Mouse (Mus musculus): ENCODE results near the gene Zfp36l2. TPM values are rescaled to one million over a fixed set of nuclear protein-coding genes. Genes with fewer than 3 reads are reported as not detected.

The Zfp36l2 gene
- polyA plus RNA-seq, 1 experiment, result 7.9 TPM

DNA sequence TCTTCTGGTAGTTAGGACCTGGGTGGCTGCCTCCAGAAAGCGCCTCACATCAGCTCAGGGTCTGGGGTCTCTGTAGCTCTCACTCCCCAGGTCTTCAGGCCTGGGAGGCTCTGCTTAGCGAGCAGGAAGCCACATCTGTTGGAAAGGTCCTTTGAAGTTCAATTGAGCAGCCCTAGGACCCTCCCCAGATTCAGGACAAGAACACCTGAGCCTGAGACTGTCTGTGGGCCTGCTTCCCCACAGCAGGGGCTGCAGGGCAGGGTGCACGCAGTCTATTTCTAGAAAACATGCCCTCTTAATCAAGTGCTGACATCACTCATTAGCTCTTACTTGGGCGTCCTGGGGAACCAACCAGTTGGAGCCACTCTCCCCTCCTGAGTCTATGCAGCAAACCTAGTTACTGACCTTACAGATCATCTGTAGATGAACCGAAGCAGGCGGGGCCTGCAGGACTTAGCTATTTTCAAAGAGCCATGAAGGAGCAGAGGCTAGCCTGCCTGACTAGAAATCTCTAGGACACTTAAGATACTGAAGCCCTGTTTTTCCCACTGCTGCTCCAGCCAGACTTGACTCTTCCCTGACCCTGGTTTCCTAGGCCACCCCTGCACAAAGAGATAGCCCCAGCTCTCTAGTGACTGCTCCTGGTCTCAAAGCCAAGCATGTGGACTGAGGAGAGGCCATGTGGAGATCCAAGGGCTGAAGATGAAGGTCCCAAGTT lies 29.8 kb downstream of the Zfp36l2 start:
- H3K27me3 ChIP-seq (ENCODE audit: control insufficient read depth), result no peaks in the 10 kb centered on the region
- peaks cover 75% of the 10 kb centered on the region for H3K4me1 ChIP-seq (ENCODE audit: control insufficient read depth)
- H3K36me3 ChIP-seq (ENCODE audit: control insufficient read depth), result no peaks in the 10 kb centered on the region; the same call in 1 of the 2 replicates
- no peak overlapping the region for H3K4me3 ChIP-seq (replicated peaks)
- H3K9me3 ChIP-seq (ENCODE audit: control insufficient read depth, low read length), result no peaks in the 10 kb centered on the region
- no peak for TF ChIP-seq TAL1 (IDR thresholded peaks at IDR 0.05; ENCODE audit: low read length)
- TF ChIP-seq GATA1 (IDR thresholded peaks at IDR 0.05; ENCODE audit: low read length), result no peak

DNA sequence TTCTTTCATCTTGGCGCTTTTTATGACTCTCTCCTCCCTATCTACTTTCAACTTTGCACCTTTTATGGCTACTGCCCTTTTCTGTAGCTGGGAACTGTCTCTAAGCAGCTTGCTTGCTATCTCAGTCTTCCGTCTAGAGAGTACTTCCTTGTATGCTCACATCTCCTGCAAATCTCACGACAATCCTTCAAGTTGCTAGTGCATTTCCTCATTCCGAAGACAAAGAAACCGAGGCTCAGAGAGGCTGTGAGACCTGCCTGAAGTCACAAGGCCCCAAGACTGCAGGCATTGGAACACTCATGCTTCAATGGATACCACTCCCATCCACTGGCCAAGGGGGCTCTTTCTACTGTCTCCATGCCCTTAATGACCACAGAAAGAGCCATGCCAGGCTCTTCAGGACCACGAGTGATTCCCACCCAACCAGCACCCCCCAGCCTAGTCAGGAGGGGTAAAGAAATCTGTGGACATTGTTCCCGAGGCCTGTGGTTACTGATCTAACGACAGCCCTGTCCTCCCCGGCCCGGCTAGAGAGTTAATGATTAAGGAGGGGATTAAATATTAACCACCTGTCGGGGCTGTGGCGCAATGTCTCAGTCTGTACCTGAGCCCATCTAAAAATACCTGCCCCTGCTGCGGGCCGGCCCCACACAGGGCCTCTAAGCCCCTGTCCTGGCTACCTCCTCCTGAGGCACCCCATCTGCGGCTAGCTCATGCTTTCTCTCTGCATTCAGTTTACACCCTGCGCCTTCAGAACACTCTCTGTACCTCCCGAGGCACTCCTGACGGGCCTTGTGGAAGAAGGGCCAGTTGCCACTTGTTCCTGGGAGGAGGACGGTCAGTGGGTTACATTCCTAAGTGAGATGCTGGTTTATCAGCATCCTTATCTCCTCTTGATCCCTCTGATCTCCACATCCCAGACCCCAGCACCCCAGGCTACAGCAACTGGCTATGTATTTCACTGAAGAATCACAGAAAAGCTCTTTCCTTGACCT lies 30.7 kb downstream of the Zfp36l2 start:
- Histone ChIP-seq H3K4me3 (replicated peaks) (no peak overlapping the region), H3K27me3 (ENCODE audit: control insufficient read depth) (no peaks in the 10 kb centered on the region), H3K4me1 (ENCODE audit: control insufficient read depth) (peaks cover 81% of the 10 kb centered on the region), H3K36me3 (ENCODE audit: control insufficient read depth) (peaks cover 4% of the 10 kb centered on the region), H3K9me3 (ENCODE audit: control insufficient read depth, low read length) (no peaks in the 10 kb centered on the region)
- no peak for TF ChIP-seq TAL1 (IDR thresholded peaks at IDR 0.05; ENCODE audit: low read length)
- TF ChIP-seq GATA1 (IDR thresholded peaks at IDR 0.05; ENCODE audit: low read length), result no peak

- no peaks in the 10 kb centered on the region for H3K27me3 ChIP-seq (ENCODE audit: control insufficient read depth)
- no peak overlapping the region for H3K4me3 ChIP-seq (replicated peaks)
- H3K9me3 ChIP-seq (ENCODE audit: control insufficient read depth, low read length), result no peaks in the 10 kb centered on the region
- H3K4me1 ChIP-seq (ENCODE audit: control insufficient read depth), result peaks cover 81% of the 10 kb centered on the region
- H3K36me3 ChIP-seq (ENCODE audit: control insufficient read depth), result peaks cover 6% of the 10 kb centered on the region
- TF ChIP-seq GATA1 (IDR thresholded peaks at IDR 0.05; ENCODE audit: low read length), result no peak
- TF ChIP-seq TAL1 (IDR thresholded peaks at IDR 0.05; ENCODE audit: low read length), result no peak
Measured at GRCm38 (mm10) chr17:84156227-84156573, 31.5 kb downstream of the Zfp36l2 start.

GRCm38 (mm10) chr17:84155516-84156226 lies 32.1 kb downstream of the Zfp36l2 start:
- Histone ChIP-seq H3K9me3 (ENCODE audit: control insufficient read depth, low read length) (no peaks in the 10 kb centered on the region), H3K4me3 (replicated peaks) (no peak overlapping the region), H3K36me3 (ENCODE audit: control insufficient read depth) (peaks cover 6% of the 10 kb centered on the region), H3K27me3 (ENCODE audit: control insufficient read depth) (no peaks in the 10 kb centered on the region), H3K4me1 (ENCODE audit: control insufficient read depth) (peaks cover 80% of the 10 kb centered on the region)
- no peak for TF ChIP-seq GATA1 (IDR thresholded peaks at IDR 0.05; ENCODE audit: low read length)
- no peak for TF ChIP-seq TAL1 (IDR thresholded peaks at IDR 0.05; ENCODE audit: low read length)

DNA sequence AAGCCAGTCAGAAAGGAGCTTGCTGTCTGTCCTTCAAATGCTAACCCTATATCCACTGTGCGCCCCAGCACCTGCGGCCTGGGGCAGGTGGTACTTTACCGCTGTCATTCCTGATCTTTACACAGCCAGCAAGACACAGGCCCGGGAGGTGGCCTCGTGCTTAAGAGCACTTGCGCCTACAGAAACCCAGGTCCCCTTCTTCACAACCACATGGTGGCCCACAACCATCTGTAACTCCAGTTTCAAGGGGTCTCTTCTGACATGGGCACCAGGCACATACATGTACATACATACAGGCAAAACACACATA lies 32.8 kb downstream of the Zfp36l2 start:
- H3K27me3 ChIP-seq (ENCODE audit: control insufficient read depth), result no peaks in the 10 kb centered on the region
- H3K4me1 ChIP-seq (ENCODE audit: control insufficient read depth), result peaks cover 84% of the 10 kb centered on the region
- H3K4me3 ChIP-seq (replicated peaks), result no peak overlapping the region
- TF ChIP-seq GATA1 (IDR thresholded peaks at IDR 0.05; ENCODE audit: low read length) (no peak), TAL1 (IDR thresholded peaks at IDR 0.05; ENCODE audit: low read length) (no peak)
- peaks cover 9% of the 10 kb centered on the region for H3K36me3 ChIP-seq (ENCODE audit: control insufficient read depth)
- H3K9me3 ChIP-seq (ENCODE audit: control insufficient read depth, low read length), result no peaks in the 10 kb centered on the region

DNA sequence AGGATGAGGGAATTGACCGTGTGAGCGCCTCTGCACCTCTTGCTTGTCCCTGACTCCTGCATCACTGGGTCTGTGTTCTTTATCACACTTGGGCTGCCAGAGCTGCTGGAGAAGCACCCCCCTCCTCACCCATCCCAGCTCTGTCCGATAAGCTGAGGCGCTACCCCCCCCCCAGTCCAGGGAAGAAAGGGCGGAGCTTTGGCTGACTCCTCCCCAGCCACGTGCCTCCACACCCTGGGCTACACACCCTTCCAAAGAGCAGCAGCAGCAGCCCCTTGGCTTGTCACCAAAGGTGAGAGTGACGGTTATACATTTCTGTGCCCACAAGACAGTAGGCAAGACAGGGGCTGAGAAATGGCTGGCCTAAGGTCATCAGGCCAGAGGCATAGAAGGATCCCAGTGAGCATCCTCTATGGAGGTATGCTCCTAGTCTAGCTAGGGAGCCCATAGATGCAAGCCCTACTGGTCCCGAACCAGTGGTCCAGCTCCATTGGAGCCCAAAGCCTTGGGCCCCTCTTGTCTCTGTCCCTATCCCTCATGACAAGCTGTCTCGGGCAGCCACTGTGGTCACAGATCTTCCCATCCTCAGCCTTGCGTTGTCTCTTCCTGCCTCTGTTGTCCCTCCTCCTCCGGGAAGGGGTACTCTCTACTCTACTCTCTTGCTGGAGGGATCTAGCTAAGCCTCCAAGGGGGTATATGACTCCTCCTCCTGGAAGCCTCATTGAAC lies 33.3 kb downstream of the Zfp36l2 start:
- Histone ChIP-seq H3K27me3 (ENCODE audit: control insufficient read depth) (no peaks in the 10 kb centered on the region), H3K4me1 (ENCODE audit: control insufficient read depth) (peaks cover 90% of the 10 kb centered on the region), H3K9me3 (ENCODE audit: control insufficient read depth, low read length) (no peaks in the 10 kb centered on the region), H3K4me3 (replicated peaks) (peak overlapping the region; percentile 17), H3K36me3 (ENCODE audit: control insufficient read depth) (peaks cover 9% of the 10 kb centered on the region)
- TF ChIP-seq TAL1 (IDR thresholded peaks at IDR 0.05; ENCODE audit: low read length) (no peak), GATA1 (IDR thresholded peaks at IDR 0.05; ENCODE audit: low read length) (no peak)

DNA sequence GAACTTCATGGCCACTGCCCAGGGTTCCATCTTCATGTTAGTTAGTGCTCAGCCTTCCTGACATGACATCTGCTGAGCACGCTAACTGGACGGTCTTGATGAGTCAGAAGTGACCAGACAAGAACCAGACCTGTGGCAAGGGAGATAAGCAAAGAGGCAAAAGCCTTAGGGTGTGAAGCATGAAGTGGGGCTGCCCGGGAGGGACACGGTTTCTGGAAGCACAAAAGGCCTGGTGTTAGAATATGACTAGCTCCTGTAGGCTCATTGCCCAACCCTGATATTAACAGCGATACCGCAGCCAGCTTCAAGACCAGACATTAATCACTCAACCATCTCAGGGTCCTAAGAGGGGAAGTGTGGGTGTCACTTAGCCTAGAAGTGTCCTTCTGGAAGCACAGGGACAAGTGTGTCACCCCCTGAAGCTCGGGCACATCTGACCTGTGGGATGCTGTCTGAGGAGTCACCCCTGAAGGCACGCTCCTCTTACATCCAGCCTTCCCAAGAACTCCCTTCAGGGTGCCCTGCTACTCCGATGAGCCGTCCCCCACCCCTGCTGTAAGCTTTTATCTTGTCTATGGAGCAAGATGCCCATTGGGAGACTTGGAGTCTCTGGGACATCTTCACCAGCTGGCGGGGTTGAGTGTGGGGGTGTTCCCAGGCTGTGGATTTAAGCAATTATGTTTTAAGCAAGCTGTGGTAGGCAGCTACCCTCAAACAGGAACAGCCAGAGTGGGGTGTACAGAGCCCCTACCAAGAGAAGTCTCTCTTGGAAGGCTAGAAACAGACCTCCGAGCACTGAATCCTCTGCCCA lies 34.6 kb downstream of the Zfp36l2 start:
- Histone ChIP-seq H3K4me1 (ENCODE audit: control insufficient read depth) (peaks cover 97% of the 10 kb centered on the region), H3K4me3 (replicated peaks) (peak overlapping the region; percentile 42), H3K9me3 (ENCODE audit: control insufficient read depth, low read length) (no peaks in the 10 kb centered on the region), H3K27me3 (ENCODE audit: control insufficient read depth) (no peaks in the 10 kb centered on the region), H3K36me3 (ENCODE audit: control insufficient read depth) (peaks cover 12% of the 10 kb centered on the region)
- TF ChIP-seq TAL1 (IDR thresholded peaks at IDR 0.05; ENCODE audit: low read length), result peak; percentile 69
- TF ChIP-seq GATA1 (IDR thresholded peaks at IDR 0.05; ENCODE audit: low read length), result peak; percentile 85

Data from erythroblast, embryonic 14.5 days (primary cell).